Mouse (Mus musculus) adrenal gland, adult (tissue): ENCODE measurements around the gene Cplx2.

Experiments used
- DNase-seq, 2 experiments: peaks; one replicate each; pipeline ENCODE4 v3.0.0; 2022 to 2023; ENCODE audit warnings: low spot score in 1 of 2; ENCODE audit not compliant: inconsistent age in 2 of 2

Gene Cplx2

DNA sequence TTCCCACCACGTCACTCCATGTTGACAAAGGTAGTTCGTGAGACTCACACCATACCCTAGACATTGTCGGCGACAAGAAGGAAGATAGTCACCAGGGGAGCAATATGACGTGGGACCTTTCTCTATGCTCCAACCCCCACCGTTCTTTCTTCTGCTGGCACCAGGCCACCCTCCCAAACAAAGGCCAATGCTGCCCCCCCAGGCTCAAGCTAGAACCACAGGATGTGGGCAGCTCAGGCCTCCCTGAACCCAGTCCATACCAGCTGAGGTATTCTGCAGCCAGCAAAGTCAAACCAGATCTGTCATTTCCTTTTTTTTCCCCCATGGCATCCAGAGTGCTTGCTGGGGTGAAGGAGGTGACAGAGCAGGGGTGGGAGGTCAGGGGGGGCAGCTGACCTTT is 3.4 kb upstream of the Cplx2 start:
- peak in 1 of 2 experiments; percentile 55 for DNase-seq

DNA sequence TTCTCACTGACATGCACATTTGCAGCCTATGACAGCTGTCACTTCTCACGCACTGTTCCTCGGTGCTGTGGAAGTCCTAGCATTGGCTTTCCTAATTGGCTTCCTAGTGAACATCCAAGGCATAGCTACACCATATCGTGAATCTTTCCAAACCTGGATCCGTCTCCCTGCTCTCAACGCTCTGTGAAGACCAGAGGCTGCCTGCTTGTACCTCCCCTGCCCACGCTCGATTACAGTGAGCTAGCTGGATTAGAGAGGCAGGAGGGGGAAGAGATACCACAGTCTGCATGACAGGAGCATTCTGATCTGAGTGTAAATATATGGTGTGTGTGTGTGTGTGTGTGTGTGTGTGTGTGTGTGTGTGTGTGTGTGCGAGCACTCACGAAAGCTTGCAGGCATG is 3.0 kb upstream of the Cplx2 start:
- DNase-seq, result no peak

DNA sequence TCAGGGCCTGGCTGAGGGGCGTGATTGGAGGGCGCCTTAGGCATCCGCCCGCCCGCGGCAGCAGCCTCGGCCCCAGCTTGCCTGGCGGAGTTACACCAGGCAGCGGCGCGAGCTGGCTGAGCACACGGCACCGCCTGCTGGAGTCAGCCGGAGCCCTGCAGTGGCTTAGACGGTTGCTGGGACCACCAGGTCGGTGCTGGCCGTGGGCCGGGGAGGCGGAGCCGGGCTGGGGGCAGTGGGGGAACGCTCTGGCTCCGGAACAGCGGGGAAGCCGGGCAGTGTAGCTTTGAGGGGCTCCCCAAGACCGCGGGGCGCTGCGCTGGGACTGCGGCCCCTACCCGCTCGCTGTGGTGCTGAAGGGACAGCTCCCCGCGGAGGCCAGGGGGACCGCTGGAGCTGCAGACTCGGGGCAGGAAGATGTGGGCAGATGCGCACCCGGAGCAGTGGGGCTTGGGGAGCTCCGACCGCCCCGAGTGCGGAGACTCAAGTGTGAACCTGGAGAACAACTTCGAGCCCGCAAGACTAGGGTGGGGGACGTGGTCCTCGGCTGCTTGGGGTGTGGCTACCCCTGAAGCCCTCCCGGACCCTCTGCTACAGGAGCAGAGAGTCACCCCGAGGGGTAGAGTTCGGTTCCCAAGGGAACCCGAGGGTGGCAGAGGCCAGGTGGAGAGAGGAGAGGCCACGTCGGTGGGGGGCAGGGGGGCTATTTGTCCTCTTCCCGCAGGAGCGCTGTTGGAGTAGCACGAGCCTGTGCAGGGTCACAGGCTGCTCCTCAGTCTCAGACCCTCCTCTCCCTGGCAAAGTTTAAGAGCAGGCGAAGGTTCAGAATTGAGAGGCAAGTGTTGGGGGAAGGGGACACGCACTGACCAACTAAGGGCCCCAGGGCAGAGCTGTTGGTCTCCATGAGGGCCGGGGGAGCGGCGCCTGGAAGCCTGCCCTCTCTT is 510 bp downstream of the Cplx2 start:
- DNase-seq, result peak; percentile 83 to 94

DNA sequence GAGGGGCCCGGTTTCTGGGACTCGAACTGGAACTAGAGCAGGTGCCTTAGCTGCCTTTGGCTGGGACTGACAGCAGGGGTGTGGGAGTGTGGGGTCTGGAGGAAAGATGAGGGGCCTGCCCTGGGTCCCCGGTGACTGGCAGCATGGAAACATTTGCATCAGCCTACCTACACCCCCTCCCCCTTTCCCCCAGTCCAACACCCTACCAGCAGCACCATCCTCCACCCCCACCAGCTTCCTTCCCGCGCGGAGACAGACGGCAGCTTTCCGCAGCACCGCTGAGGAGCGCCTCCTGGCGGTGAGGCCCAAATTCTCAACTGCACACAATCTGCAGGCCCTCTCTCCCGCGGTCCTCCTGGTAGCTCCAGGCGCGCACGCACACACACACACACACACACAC is 1.5 kb downstream of the Cplx2 start:
- peak; percentile 57 to 77 for DNase-seq

DNA sequence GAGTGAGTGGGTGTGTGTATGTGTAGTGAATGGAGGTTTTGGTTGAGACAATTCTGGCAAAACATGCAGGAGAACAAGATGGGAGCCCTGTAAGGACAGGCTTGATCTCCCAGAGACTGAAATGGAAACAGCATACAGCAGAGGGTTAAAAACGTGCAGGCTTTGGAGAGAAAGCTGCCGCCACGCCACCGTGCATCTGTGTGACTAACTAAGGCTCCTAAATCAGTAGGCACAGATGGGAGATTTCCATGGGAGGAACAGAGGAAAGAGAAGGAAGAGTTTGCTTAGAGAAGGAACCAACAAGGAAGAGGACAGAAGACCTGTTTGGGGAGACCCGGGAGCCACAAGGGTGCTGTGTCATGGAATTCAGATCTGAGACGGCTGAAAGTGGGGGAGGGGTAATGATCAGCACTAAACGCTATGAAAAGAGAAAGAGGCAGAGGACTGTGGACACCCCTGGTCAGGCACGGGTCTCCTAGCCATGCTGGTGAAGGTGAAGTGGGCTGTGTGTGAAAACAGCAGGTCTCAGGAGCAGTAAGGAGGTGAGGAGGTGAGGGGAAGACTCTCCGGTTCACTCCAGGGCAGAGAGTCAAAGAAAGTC is 3.1 kb downstream of the Cplx2 start:
- no peak for DNase-seq

DNA sequence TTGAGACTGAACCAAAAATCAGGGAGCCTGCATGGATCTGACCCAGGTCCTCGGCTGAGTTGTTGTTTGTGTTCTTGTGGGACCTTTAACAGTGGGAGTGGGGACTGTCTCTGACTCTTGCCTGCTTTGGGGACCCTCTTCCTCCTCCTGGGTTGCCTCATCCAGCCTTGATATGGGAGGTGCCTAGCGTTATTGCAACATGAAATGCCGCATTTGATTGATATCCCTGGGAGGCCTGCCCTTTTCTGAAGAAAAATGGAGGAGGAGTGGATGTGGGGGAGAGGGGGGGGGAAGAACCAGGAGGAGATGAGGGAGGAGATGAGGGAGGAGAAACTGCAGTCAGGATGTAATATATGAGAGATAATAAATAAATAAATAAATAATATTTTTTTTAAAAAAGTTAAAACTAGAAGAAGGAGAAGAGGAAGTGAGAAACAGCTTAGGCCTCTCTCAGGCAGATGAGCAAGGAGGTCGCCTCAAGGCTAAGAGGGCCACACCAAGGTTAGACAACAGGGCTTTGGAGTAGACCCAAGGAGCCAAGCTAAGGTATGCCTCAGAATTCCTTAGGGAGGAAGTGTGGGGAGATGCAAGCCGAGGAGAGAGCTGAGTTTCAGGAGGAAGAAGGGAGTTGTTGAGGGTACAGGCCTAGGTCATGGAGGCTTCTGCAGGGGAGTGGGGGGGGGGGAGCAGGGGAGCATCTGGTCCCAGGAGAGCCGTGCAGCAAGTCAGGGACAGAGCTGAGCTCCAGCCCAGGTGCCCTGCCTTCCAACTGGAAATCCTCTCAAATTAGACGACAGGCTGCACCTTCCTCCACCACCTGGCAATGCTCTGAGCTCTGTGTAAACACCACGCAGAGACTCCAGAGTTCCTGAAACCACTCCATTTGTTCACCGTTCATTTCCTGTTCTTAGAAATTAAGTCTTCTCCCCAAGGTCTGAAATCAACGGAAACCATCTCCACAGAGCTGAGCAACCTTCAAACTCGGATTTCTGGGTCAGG is 4.6 kb downstream of the Cplx2 start:
- DNase-seq, result peak in 1 of 2 experiments; percentile 35

DNA sequence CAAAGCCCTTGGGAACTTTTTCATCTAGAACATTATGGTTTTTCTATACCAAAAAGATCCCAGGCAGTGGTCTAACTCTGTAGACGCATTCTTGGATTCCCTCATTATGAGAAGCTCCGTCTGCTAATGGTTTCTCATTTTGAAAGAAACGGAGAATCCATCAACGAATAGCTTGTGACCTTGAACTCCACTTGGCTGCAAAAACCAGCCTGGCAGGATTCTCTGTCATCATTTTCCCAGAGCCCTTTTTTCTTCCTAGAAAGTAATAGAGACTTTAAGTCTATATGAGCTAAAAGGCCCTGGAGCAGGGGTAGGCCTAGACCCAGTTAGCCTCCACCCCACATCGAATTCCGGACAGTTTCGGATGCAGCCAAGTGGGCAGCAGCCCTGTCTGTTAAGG is 5.6 kb downstream of the Cplx2 start:
- DNase-seq, result peak in 1 of 2 experiments; percentile 39

DNA sequence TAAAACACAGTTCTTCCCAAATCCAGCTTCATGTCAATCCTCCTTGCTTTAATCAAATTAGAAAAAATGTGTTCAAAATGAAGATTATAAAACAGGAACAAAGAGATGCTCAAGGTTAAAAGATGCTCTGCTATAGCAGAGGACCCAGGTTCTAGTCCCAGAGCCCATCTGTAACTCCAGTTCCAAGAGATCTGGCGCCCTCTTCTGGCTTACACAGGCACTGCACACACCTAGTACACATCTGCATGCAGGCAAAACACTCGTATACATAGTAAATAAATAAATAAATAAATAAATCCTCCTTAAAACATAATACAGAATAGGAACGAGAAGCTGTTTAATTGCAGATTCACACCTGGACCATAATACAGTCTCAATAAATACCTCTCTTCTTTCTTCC is 6.9 kb downstream of the Cplx2 start:
- DNase-seq, result peak in 1 of 2 experiments; percentile 27

DNA sequence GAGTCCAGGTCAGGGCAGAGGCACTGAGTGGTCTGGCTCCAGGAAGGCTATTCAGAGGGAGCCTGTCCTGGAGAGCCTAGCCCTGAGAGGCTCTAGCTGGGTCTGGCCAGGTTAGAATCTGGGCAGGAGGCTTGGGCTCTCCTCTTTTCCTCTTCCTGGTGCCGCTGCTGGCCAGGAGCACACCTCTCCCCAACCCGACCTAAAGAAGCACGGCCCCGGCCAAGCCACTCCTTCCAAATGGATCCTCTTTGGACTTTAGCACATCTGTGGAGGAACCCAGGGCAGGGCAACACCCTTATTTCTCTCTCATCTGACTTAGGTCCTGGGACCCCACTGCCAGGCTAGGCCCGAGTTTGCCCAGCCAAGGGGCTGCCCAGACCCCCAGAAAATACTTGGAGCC is 9.3 kb downstream of the Cplx2 start:
- DNase-seq, result no peak

DNA sequence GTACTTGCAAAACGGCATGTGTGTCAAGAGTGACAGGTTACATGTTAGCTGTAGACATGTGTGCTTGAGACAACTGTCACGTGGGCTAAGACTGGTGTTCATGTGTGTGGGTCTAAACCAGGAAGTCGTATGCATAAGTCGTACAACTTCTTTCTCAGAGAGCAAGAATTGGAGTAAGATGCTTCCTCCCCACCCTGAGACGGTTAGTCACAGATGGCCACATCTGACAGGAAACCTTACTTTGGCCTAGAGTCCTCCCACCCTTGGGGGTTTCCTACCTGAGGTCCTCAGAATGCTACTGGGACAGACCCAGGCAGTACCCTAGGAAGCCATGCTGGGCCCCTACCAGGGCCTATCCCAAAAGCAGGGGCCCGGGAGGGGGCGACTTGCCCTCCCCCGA is 10.2 kb downstream of the Cplx2 start:
- DNase-seq, result no peak

DNA sequence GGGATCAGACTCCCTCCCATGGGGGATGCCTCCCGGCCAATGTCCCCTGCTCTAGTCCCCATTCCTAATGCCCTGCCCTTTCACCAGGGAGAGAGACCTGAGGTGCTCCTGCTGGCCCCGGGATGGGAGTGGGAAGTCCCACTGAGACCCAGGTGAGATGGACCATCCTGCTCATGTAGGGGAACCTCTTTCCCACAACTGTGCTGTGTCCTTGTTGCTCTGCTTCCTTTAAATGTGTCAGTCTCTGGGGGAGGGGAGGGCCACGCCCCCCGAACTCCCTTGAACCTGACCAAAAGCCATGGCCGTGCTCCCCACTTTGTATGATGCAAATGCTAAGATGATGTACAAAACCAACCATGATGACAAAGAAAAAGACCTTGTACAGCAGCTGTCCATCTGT is 12.4 kb downstream of the Cplx2 start:
- no peak for DNase-seq

DNA sequence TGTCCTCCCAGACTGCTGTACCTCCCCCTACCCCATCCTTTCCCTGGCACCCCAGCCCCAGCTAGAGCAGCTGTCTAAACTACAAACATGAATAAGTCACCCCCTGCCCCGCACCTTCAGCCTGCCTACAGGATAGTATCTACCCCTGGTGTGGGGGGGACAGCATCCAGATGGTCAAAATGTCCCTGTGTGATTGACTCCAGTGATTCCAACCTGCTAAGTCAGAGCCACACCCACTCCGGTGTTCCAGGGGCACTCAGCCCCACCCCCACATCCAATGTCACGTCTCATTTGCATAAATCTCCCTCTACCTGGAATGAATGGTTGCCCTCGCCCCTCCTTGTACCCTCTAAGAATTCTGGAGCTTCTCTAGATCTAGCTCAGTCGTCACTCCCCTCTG is 13.4 kb downstream of the Cplx2 start:
- peak in 1 of 2 experiments; percentile 30 for DNase-seq

DNA sequence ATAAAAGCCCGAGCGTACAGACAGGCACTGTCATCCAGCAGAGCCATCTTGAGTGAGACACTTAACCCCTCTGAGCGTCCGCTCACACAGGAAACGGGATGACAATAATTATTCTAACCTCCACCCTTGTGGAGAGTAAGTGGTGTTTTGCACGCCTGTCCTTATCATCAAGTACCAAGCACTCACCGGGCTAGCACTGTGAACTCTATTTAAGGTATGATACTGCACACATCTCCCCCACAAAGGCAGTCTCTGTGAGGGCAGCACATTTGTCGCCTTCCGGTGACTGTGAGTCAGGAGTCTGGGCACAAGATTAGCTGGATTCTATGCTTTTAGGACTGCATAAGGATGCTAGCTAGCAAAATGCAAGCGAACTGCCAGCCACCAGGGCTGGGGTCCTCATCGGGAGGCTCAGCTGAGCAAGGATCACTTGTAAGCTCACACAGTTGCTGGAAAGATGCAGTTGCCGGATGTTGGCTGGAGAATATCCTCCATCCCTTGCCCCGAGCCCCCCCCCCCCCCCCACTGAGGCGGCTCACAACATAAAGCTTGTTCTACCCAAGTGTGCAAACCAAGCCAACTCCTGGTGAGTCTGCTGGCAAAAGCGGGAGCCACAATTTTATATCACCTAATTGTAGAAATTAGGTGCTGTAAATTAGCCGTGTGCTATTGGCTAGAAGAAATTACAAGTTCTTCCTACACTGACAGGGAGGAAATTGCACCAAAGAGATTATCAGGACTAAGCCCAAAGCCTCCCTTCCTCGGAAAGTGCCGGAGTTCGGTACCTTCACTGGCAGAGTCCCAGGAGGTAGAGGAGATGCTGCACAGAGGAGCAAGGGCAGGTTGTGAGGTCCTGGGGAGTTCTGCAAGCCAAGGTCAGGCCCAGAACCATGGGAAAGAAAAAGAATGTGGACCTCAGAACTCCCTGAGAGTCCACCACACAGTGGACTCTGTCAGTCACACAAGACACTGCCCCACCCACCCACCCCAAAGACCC is 14.2 kb downstream of the Cplx2 start:
- DNase-seq, result no peak

DNA sequence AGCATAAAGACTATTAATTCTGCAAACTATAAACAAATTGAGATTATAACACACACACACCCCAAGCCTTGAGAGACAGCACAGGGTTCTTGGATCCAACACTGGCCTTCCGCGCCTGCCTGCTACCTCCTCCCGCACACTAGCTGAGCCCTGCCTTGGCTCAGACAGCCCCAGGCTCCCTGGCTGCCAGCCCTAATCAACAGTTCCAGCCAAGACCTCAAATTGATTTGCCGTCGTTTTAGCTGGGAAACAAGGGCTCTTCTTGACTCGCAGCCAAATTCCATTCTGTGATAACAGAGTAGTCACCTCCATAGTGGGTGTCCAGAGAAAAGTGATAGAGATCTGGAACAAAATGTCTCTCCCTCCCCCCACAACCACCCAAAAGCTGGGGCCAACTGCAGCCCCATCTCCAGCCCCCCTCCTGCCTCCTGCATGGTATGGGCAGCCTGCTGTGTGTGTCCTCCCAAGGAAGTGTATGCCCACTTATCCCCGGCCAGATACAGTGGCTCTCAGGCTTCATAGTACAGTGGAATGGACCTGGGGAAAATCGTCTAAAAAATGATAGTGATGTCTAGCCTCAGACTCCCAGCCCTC is 18.9 kb downstream of the Cplx2 start:
- peak; percentile 24 to 45 for DNase-seq

DNA sequence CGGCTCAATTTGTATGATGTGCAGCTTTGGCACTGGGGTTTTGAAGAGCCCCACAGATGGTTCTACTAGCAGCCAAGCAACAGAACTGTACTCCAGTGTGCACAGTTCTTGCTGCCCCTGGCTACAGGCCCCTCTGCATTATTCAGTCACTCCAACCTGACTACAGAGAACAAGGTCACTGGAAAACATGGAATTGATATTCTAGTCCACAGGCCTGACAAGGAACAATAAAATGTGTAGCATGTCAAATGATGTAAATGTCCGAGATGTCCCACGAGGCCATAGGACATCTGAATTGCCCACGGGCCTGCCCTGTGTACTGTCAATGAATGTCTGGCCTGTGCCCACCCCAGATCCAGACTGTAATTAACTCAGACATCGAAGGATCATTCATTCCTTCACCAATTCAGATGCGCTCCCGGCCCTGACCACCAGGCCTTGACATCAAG is 19.4 kb downstream of the Cplx2 start:
- DNase-seq, result no peak

DNA sequence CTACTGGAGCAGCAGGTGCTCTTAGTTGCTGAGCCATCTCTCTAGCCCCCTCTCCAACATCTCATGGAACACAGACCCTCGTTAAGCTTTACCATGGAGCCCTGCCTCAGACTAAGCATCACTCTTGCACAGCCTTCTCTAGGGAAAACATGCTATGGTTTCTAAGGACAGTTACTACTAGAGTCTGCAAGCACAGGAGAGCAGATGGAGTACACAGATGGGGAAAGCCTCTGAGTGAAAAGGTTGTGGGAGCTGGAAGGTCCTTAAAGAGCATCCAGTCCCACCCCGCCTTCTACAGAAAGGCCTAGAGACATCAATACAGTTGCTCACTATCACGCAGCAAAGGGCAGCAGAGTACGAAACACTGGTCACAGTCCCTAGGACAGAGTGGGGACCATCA is 20.2 kb downstream of the Cplx2 start:
- DNase-seq, result no peak

DNA sequence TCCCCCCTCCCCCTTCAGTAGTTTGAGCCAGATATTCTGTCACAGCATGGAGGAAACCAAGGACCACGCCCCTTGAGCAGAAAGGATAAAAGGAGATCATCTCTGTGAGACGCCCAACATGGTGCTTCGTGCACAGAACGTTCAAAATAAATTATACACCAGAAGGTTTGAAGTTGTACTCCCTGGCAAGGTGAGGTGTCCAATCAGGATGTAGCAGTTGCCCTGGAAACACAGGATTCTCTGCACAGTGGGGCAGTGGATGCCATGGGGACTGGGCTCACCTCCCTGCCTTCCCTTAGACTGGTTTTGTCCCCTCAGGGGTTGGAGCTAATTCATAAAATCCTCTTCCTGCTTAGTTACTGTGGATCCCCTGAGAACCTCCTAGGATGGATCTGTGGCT is 25.9 kb downstream of the Cplx2 start:
- DNase-seq, result no peak

DNA sequence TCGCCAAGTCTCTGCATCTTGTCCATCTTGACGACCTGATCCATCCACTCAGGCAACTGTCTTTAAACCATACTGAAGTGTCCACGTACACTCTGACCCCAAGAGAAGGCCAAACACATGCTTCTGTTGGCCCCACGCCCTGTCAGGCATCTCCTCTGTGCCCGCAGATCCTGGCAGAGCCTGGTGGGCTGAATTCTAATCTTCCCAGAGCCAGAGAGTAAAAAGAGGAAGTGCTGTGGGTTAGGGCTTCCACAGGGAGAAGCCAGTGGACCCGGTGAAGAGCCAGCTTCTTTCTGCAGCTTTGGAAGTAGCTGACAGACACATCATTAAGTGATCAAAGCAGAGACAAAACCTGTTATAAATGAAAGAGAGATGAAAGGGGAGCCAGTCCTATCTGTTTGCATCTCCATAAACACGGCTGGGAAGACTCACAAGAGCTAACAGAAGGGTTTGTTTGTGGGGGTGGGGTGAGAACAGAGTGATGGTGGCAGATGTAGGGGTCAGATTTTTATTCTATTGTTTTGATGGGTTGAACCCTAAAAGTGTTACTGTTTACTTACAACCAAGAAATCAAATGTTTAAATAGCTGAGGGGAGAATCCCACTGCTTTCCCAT is 29.5 kb downstream of the Cplx2 start:
- no peak for DNase-seq

DNA sequence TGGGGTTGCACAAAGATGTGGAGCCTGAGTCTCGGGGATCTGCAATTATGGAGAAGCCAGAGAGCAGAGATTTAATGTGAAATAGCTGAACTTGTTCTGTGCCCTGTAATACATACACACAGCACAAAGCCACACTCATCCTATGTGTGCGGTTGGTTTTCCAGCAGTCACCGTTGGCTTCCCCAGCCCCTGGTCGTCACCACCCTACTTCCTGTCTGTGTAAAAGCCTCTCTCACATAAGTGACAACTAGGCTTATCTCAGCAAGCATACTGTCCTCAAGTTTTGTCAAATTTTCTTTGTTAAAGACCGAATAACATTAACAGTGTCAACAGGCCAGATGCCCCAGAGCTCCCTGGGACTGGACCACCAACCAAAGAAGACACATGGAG is 30.0 kb downstream of the Cplx2 start:
- no peak for DNase-seq
